Mouse (Mus musculus) brain, embryonic 18.5 days (tissue): ENCODE measurements around the gene Phgr1.

Experiments
- DNase-seq: peaks from one replicate; pipeline ENCODE4 v3.0.0-alpha.2; 2012; ENCODE audit warnings: low read depth, low spot score

Phgr1 gene

GRCm38 (mm10) chr2:118750476-118750875 is 22.1 kb upstream of the Phgr1 start:
- no peak for DNase-seq

- no peak for DNase-seq
These were observed 20.4 kb upstream of the Phgr1 start for GRCm38 (mm10) chr2:118751896-118752791.

DNA sequence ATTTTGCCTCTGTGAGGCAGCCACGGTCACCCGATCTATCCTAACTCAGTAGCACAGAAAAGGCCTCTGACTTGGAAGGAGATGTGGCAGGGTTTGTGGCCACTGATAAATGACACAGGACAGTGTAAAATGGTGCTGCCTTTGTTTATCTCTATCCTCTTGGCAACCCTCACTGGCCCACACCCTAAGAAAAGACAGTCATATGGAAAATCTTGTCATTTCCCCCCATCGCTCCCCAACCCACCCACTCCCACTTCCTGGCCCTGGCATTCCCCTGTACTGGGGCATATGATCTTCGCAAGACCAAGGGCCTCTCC is 19.8 kb upstream of the Phgr1 start:
- no peak for DNase-seq

DNA sequence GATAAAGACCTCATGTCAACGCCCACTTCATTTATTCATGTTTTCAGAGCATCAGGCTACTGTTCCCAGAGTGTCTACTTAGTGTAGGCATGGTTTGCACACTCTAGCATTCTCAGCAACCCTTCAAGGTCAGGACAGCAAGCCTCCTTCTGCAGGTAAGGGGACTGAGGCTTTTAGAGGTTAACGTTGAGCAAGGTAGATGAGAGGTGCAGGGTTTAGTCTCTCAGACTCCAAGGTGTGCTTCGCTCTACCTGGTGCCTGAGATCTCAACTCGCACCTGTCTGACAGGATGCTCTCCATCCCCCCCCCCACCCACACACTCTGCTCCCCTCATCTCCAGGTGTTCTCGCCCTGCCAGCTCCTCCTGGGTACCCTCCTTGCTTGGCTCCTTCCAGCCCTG is 18.4 kb upstream of the Phgr1 start:
- no peak for DNase-seq

- DNase-seq, result no peak
These were observed 17.2 kb upstream of the Phgr1 start for GRCm38 (mm10) chr2:118755407-118755806.

- DNase-seq, result no peak
These were observed 16.5 kb upstream of the Phgr1 start for GRCm38 (mm10) chr2:118756103-118756502.

DNA sequence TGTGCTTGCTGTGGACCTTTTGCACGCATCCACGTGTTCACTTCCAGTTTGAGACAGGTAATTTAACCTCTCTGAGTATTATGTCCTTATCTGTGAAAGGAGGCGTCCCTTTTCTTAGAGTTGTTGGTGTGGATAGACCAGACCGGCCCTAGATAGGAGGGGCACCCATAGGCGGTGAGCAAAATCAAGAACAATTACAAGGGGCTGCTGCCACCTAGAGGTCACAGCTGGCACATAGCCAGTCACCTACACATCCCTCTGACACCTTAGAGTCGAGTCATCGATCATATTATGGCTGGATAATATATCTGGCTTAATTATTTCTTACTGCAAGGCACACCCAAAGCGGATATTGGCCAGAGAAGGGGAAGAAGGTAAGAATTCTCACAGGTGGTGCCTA is 12.7 kb upstream of the Phgr1 start:
- DNase-seq, result no peak

DNA sequence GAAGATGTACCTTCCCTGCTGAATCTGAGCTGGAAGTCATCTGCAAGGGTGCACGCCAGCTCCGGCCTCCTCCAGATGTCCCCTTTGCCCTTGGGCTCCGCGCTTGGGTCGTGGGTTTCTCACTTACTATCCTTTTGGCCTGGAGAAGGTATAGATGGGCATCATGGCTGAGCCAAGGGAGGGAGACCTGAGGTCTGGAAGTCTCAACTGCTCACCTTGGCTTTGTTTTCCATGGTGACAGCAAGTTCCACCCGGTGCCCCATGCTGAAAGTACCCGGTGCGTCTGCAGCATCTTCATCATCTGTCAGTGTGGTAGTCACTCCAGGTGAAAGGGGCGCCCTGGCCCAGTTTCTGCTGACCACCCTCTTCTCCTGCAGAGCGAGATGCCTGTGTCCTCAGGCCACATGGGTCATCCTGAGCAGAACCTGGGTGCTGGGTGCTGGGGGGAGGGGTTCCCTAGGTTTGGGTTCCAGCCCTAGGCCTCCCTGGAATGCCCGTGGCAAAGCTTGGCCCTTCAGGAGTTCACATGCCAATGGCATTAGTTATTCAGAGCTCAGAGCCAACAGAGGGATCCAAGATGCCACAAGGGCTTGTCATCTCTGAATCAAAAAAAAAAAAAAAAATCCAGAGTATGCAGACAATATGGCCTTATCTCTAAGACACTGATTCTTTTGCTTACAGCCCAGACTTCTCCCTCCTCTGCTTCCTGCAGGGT is 12.1 kb upstream of the Phgr1 start:
- no peak for DNase-seq

- no peak for DNase-seq
These were observed 11.2 kb upstream of the Phgr1 start for GRCm38 (mm10) chr2:118761358-118761757.

DNA sequence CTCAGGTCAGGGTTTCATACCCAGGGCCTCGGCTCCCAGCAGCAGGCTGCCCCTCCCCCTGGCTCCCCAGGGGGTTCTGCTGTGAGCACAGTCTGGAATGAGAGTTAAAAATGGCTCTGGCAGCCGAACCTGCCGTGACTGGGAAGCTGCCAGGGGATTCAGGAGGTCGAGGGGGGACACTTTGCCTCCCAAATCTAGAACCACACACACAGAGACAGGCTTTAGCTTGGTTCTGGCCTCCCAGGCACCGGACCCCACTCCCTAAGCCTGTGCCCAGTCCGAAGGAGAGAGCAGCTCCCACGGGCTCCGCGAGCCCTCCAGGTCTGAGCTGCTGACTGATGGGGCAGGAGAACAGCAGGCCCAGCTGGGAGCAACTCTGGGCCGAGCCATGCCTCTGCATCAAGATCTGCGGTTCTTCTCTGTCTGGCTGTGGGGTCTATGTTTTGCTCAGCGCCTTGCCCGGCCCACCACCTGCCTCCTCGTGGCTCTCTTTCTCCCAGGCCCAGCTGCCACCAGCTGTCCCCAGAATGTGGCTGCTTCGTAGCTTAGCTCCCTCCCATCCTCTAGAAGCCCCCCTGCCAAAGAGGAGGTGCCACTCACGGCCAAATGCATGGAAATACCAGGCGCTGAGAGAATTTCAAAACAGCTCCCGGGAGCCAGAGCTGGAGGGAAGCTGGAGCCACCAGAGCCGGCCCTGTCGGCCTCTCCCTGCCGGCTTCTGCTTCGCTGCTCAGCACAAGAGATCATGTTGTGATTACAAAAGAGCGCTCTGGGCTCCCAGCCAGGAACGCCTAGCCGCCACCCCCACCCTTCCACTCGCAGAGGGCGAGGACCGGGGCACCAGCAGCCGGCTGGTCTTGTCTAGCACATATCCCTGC is 10.4 kb upstream of the Phgr1 start, which contains the start of gene Ccdc9b:
Gene Ccdc9b (minus strand): TSS at position 756 of the 878 bp plus-strand sequence.
- DNase-seq, result peak; percentile 63

DNA sequence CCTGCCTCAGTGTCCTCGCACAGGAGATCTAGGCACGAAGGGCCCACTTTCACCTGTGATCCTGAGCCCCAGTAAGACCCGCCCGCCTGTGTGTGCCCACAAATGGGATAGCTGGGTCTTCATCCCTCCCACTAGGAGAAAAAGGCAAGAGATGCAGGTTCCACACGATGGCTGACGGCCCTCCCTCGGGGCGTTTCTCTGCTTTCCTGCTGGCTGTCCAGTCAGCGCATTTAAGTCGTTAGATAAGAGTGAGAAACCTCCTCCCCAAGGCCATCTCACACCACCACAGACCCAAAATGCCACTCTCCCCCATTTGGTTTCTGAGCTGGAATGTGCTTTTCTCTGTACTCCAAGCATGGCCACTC is 9.8 kb upstream of the Phgr1 start:
- DNase-seq, result no peak

- no peak for DNase-seq
These were observed 9.1 kb upstream of the Phgr1 start for GRCm38 (mm10) chr2:118763469-118763868.

GRCm38 (mm10) chr2:118764094-118764831 is 8.3 kb upstream of the Phgr1 start:
- no peak for DNase-seq

- no peak for DNase-seq
These were observed 7.7 kb upstream of the Phgr1 start for GRCm38 (mm10) chr2:118764875-118765274.

DNA sequence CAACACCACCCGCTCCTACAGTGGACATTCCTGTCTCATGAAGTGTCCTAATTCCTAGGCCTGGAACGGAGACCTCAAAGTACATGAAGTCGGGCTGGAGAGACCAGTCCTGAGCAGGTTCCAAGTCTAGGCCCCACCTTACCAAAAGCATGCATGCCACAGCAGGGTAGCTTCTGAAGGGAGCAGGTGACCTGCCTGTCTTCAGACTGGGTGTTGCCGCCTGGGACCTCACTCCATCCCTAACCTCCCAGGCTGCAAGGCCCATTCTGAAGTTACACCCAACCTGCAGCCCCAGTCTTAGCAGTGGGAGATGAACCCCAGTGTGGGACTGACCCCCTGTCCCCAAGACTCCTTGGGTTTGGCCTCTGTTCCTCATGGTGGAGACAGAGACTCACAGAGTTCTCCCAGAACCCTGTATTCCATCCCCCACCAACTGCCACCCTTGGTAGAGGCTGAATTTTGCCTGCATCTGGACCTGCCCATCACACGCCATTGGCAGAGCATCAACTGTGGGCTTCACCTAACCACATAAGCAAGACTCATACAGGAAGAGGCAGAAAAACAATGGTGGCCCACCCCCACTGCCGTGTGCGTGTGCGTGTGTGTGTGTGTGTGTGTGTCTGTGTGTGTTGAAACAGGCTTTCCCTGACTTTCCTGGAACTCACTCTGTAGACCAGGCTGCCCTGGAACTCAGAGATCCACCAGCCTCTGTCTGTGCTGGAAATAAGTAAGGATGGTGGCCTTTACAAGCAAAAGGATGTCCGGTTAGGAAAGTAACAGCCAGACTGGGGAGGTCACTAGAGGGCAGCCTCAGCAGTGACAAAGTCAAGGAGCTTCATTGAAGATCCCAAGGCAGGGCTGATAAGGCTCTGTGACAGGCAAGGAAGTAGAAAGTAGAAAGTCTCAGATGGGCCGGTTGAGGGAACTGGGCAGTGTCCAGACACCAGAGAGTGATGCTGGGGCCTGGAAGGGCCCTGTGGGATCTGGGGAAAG is 6.2 kb upstream of the Phgr1 start:
- no peak for DNase-seq

- DNase-seq, result no peak
These were observed 2.0 kb downstream of the Phgr1 start for GRCm38 (mm10) chr2:118774536-118774935.

- no peak for DNase-seq
These were observed 2.8 kb downstream of the Phgr1 start for GRCm38 (mm10) chr2:118775396-118775795.

- no peak for DNase-seq
These were observed 3.3 kb downstream of the Phgr1 start for GRCm38 (mm10) chr2:118775846-118776245.

GRCm38 (mm10) chr2:118776295-118776694 is 3.7 kb downstream of the Phgr1 start:
- DNase-seq, result no peak

DNA sequence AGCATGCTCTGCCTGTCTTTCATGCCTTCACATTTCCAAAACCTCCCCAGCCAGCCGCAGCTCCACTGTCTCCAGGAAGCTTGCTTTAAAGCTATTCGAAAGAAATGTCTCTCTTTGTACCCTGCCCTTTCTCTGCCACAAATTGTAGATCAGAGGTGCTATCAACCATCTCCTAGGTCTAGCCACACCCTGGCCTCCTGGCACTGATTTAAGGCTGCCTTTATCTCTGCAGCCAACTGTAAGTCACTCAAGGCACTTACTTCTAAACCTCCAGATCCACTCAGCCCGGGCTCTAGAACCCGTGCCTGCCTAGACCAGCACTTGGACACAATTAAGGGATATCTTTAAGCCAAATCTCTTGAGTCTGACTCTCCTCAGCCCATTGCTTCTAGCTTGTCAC is 5.8 kb downstream of the Phgr1 start:
- DNase-seq, result no peak
